Mouse (Mus musculus): ENCODE data around the gene Clec2e. TPM values are rescaled to one million over a fixed set of nuclear protein-coding genes. Genes with fewer than 3 reads are reported as not detected.
"Not testable (repeated sequence)": the region's sequence is repeated elsewhere in the genome, so short reads cannot be mapped to it uniquely, and the experiment has no call there.

The Clec2e gene
- polyA plus RNA-seq, 1 experiment from 2014 or later = not detected

DNA sequence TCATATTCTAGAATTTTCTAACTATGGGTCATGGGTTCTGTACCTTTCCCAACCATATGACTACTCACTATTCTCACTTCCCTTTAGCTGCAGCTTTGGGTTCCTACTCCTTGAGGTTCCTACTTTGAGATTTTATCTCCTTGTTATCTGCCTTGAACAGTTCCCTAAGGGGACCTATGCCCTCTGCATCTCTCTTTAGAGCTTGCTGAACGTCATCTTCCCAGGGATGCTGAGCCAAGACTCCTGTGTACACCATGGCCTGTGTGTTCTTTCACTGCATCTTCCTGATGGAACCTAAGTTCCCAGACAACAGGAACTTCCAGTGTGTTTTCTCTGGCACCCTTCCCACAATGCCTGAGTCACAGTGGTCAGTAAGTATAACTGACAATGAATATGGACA is 2.8 kb downstream of the Clec2e start:
- no peaks in the 10 kb centered on the region for H3K36me3 ChIP-seq
- no peak overlapping the region for H3K4me3 ChIP-seq
- H3K27me3 ChIP-seq (ENCODE audit: low read depth, poor library complexity, severe bottlenecking) = no peaks in the 10 kb centered on the region
- H3K27ac ChIP-seq = no peak overlapping the region
- no peak for DNase-seq (ENCODE audit: low spot score)
- H3K4me1 ChIP-seq = no peaks in the 10 kb centered on the region
- no peaks in the 10 kb centered on the region for H3K9me3 ChIP-seq (replicated peaks)
- 56% methylated on average over 1 of the region's 1 CpGs for WGBS

DNA sequence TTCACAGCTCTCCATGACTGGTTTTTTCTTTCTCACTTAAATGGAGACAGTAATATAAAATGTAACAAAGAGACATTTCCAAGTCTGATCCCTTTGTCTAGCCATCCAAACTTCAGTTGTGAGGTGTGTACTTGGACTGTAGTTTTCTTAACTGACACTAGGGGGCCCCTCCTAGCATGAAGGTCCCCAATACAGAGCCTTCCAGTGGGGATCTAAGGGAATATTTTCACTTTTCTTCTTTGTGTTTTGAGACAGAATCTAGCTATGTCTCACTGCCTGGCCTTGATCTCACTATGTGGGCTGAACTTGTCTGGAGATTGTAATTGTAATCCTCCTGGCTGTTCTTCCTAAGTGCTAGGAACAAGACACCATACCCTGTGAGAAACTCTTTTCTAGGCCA is 5.5 kb downstream of the Clec2e start:
- Histone ChIP-seq H3K27me3 (ENCODE audit: low read depth, poor library complexity, severe bottlenecking) (no peaks in the 10 kb centered on the region), H3K4me1 (no peaks in the 10 kb centered on the region), H3K27ac (no peak overlapping the region), H3K4me3 (no peak overlapping the region), H3K9me3 (replicated peaks) (no peaks in the 10 kb centered on the region), H3K36me3 (no peaks in the 10 kb centered on the region)
- no peak for DNase-seq (ENCODE audit: low spot score)

DNA sequence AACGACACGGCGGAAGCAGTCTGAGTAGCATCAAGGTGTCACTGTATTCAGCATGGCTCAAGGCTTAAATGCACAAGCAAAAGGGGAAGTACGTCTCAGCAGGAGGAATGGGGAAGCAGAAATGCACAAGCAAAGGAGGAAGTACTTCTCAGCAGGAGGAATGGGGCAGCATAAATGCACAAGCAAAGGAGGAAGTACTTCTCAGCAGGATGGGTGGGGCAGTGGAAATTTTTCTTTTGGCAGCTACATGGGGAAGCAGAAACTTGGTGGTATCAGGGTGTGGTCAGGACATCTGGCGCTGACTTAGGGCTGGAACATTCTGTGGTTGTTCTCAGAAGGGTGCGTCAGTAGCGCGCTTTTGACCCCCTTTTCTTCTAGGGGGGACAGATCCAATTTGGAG is 12.1 kb downstream of the Clec2e start:
- not testable (repeated sequence) for H3K4me1 ChIP-seq; H3K9me3 ChIP-seq (replicated peaks); H3K36me3 ChIP-seq; H3K4me3 ChIP-seq; H3K27ac ChIP-seq; H3K27me3 ChIP-seq (ENCODE audit: low read depth, poor library complexity, severe bottlenecking); DNase-seq (ENCODE audit: low spot score)
- WGBS = 96% methylated on average over 8 of the region's 8 CpGs

DNA sequence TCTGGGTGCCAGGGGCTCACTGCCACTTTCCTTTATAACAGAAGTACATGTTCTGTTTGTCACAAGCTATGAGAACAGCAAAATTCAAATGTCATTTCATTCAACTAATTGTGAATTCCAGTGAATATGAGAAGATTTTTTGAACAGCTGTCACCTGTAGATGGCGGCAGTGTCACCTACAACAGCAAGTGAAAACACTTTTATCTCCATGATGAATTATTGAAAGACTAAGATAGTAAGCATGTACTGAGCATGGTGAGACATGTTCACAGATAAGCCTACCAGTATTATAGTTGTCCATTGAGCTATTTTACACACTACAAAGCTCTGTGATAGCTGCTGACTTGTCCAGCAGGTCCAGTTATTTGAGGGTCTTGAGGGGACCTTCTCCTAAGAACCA is 12.6 kb downstream of the Clec2e start:
- no peaks in the 10 kb centered on the region for H3K4me1 ChIP-seq
- 89% methylated on average over 1 of the region's 1 CpGs for WGBS
- no peak overlapping the region for H3K4me3 ChIP-seq
- H3K27me3 ChIP-seq (ENCODE audit: low read depth, poor library complexity, severe bottlenecking) = no peaks in the 10 kb centered on the region
- H3K36me3 ChIP-seq = no peaks in the 10 kb centered on the region
- DNase-seq (ENCODE audit: low spot score) = no peak
- no peak overlapping the region for H3K27ac ChIP-seq
- H3K9me3 ChIP-seq (replicated peaks) = no peaks in the 10 kb centered on the region

DNA sequence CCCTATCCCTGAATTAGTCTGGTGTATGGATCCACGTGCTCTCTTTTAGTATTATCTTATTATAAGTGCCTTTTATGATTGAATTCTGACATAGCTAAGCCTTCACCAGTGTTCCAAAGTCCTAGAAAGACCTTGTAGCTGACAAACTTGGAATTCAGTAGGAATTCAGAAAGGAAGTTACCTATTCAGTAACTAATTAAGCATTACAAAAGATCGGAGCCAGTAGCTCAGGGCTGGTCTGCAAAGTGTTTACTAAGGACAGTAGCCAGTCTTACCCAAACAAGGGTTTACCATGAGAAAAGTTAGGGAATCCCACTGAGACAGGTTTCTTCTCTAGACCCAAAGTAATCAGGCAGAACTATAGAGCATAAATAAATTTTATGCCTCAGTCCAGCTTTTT is 14.7 kb downstream of the Clec2e start:
- 86% methylated on average over 2 of the region's 2 CpGs for WGBS
- not testable (repeated sequence) for H3K4me3 ChIP-seq; H3K4me1 ChIP-seq; H3K27ac ChIP-seq; H3K27me3 ChIP-seq (ENCODE audit: low read depth, poor library complexity, severe bottlenecking); H3K36me3 ChIP-seq; DNase-seq (ENCODE audit: low spot score); H3K9me3 ChIP-seq (replicated peaks)

DNA sequence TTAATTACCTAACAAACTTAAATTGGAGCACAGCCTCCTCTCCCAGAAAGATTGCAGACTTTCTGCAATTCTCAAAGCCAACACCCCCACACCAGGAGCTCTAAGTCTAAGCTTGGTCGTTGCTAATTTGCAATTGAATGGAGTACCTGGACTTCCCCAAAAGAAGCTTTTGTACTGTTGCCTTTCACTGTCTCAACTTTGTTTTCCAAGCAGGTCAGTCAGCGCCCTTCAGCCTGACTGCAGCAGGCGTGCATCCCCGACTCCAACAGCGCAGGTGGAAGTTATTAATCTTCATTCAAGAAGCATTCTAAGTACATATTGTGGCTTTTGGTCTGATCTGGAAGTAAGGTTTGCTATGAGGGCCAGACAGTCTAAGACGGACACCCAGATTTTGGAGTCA is 15.6 kb downstream of the Clec2e start:
- Histone ChIP-seq H3K4me3 (no peak overlapping the region), H3K9me3 (replicated peaks) (no peaks in the 10 kb centered on the region), H3K4me1 (no peaks in the 10 kb centered on the region), H3K27ac (no peak overlapping the region), H3K27me3 (ENCODE audit: low read depth, poor library complexity, severe bottlenecking) (no peaks in the 10 kb centered on the region), H3K36me3 (no peaks in the 10 kb centered on the region)
- no peak for DNase-seq (ENCODE audit: low spot score)
- 91% methylated on average over 6 of the region's 6 CpGs for WGBS

DNA sequence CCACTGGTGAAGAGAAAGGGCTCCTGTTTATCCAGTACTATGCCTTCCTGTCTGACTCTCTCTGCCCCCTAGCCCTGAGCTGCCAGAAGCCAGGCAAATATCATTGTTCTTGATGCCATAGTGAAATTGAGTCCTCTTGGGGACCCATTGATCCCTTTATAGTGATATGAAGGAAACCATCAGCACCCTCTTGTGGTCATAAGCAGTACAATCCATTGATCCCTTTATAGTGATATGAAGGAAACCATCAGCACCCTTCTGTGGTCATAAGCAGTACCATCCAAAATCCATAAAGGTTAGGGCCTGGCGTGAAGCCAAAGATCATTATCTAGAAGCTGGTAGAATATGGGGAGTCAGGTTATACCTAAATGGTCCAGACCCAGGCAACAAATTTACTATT is 33.7 kb downstream of the Clec2e start:
- no peaks in the 10 kb centered on the region for H3K4me1 ChIP-seq
- 88% methylated on average over 1 of the region's 1 CpGs for WGBS

DNA sequence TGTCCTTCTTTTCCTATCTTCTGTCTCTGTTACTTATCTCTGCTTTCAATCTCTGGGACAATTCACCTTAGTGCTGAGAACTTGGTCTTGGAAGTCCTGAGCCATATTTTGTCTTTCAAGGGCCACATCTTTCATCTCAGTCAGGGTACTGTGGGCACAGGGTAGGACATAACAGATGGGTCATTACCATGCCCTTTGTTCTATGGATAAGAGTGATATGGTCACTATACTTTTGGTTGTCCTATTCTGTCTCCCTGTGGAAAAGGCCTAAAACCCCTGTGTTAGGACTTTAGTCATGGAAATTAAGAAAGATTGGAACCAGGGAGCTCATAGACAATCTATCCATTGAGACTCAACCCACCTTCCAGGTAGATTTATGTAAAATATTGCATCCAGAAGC is 34.2 kb downstream of the Clec2e start:
- Histone ChIP-seq H3K36me3 (no peaks in the 10 kb centered on the region), H3K4me3 (no peak overlapping the region), H3K27me3 (ENCODE audit: low read depth, poor library complexity, severe bottlenecking) (no peaks in the 10 kb centered on the region), H3K4me1 (no peaks in the 10 kb centered on the region), H3K27ac (no peak overlapping the region), H3K9me3 (replicated peaks) (no peaks in the 10 kb centered on the region)
- no peak for DNase-seq (ENCODE audit: low spot score)

More for the DNA sequence above, 33.7 kb downstream of the Clec2e start:
- Histone ChIP-seq H3K27ac (no peak overlapping the region), H3K4me3 (no peak overlapping the region), H3K9me3 (replicated peaks) (no peaks in the 10 kb centered on the region), H3K27me3 (ENCODE audit: low read depth, poor library complexity, severe bottlenecking) (no peaks in the 10 kb centered on the region), H3K36me3 (no peaks in the 10 kb centered on the region)
- DNase-seq (ENCODE audit: low spot score) = no peak

DNA sequence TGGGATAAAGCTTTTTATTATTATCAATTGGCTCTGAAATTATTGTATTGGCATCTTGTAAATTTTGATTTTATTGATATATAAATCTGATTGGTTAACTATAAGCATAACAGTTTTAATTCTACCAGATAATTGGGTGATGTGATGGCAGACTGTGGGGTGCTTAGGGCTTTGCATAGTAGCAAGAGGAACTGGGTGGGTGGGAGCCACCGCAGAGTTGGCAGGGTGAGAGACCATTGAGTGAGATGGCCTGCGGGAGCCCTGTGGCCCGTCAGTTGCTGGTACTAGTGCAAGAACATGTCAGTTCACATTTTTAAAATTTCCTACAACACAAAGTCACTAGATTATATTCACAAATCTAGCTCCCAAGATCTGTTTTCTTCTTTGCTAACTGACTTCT is 34.9 kb downstream of the Clec2e start:
- H3K4me3 ChIP-seq = no peak overlapping the region
- 90% methylated on average over 3 of the region's 3 CpGs for WGBS
- H3K36me3 ChIP-seq = no peaks in the 10 kb centered on the region
- H3K27ac ChIP-seq = no peak overlapping the region
- H3K4me1 ChIP-seq = no peaks in the 10 kb centered on the region
- H3K9me3 ChIP-seq (replicated peaks) = no peaks in the 10 kb centered on the region
- DNase-seq (ENCODE audit: low spot score) = no peak
- no peaks in the 10 kb centered on the region for H3K27me3 ChIP-seq (ENCODE audit: low read depth, poor library complexity, severe bottlenecking)

DNA sequence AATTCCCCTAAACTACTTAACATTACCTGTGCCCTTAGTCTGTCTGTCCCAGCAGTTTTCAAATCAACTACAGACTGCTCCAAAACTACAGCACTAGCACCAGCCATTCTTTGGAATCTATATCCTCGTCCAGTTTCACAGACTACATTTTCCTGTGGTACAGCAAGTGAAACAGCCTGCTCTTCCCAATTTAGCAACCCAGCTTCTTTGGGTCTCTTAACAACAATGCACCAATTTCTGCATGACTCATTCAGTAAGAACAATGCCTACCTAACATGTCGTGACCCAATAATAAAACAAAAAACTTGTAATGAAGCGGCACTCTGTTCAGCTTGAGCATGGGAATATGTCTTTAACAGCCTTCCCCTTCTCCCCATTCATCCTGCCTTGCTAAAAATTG is 35.3 kb downstream of the Clec2e start:
- H3K27me3 ChIP-seq (ENCODE audit: low read depth, poor library complexity, severe bottlenecking) = no peaks in the 10 kb centered on the region
- H3K9me3 ChIP-seq (replicated peaks) = no peaks in the 10 kb centered on the region
- no peak overlapping the region for H3K27ac ChIP-seq
- no peak for DNase-seq (ENCODE audit: low spot score)
- H3K36me3 ChIP-seq = no peaks in the 10 kb centered on the region
- 89% methylated on average over 3 of the region's 3 CpGs for WGBS
- H3K4me3 ChIP-seq = no peak overlapping the region
- no peaks in the 10 kb centered on the region for H3K4me1 ChIP-seq

DNA sequence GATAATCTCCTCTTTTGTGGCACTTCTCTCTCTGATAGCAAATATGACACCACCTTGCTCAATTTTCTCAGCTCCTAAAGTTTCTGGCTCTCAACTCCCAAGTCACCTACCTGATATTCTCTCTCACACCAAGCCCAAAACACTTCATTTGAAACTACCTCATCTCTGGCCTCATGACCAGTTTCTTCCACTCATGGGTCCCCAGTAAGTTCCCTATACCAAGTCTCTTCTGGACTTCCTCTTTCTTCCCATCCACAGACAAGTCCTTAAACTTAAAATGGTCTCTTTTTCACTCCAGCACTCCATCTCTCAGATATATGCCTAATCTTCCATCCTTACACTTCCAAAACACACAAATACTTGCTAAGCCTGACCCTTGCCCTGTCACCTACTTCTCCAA is 42.7 kb downstream of the Clec2e start:
- H3K27ac ChIP-seq = no peak overlapping the region
- H3K4me1 ChIP-seq = no peaks in the 10 kb centered on the region
- no peak for DNase-seq (ENCODE audit: low spot score)
- H3K27me3 ChIP-seq (ENCODE audit: low read depth, poor library complexity, severe bottlenecking) = no peaks in the 10 kb centered on the region
- H3K36me3 ChIP-seq = no peaks in the 10 kb centered on the region
- H3K9me3 ChIP-seq (replicated peaks) = no peaks in the 10 kb centered on the region
- H3K4me3 ChIP-seq = no peak overlapping the region

DNA sequence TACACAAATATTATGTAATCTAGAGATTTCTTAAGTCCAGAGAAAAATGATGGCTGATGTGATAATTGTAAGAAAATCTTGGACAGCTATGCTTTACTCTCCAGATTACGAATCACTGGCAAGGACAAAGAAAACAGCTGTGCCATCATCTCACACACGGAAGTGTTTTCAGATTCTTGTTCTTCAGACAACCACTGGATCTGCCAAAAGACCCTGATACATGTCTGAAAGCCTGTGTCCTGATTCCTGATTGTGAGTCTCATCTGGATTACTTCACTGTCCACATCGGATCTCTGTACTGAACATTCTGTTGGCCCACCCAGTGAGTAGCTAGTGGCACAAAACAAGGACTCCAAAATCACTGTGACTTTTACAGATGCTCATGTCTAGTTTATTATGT is 44.5 kb downstream of the Clec2e start:
- Histone ChIP-seq H3K27me3 (ENCODE audit: low read depth, poor library complexity, severe bottlenecking) (no peaks in the 10 kb centered on the region), H3K27ac (no peak overlapping the region), H3K4me3 (no peak overlapping the region), H3K36me3 (no peaks in the 10 kb centered on the region), H3K9me3 (replicated peaks) (no peaks in the 10 kb centered on the region), H3K4me1 (no peaks in the 10 kb centered on the region)
- 81% methylated on average over 3 of the region's 3 CpGs for WGBS
- no peak for DNase-seq (ENCODE audit: low spot score)

DNA sequence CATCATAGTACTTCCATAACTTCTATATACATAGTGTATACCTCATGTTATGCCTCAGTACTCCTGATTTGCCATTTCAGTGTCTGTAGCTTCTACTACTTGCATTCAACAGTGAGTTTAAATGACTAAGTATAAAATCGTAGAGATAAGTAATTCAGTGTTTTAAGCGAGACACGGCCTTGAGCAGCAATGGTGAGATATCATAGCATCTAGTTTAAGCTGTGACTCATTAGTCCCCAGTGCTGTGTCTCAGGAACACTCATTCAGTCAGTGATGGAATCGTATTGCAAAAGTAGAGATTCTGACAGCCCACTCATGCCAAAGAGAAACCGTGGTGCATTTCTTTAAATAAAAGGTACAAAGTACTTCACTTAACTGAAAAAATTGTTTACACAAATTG is 49.0 kb downstream of the Clec2e start:
- Histone ChIP-seq H3K27ac (no peak overlapping the region), H3K36me3 (no peaks in the 10 kb centered on the region), H3K4me1 (peaks cover 5% of the 10 kb centered on the region; the same call in 1 of the 2 replicates), H3K27me3 (ENCODE audit: low read depth, poor library complexity, severe bottlenecking) (no peaks in the 10 kb centered on the region), H3K4me3 (no peak overlapping the region), H3K9me3 (replicated peaks) (no peaks in the 10 kb centered on the region)
- DNase-seq (ENCODE audit: low spot score) = no peak
- 88% methylated on average over 5 of the region's 5 CpGs for WGBS

DNA sequence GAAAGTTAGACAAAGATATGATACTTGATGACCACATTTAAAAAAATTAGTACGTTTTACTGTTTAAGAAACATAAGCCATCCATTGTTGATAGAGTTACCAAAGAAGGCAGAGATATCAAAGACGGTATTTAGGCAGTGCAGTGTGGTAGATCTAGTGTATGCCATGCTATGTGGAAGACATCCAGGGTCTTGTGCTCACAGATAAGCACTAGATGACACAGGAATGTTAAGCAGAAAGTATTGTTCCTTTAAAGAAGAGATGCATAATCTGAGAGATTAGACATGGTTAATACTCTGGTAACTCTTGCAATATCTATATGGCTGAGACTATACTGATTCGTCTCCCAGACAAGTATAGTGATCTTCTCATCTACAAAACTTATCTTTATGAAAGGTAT is 49.6 kb downstream of the Clec2e start:
- Histone ChIP-seq H3K36me3 (no peaks in the 10 kb centered on the region), H3K9me3 (replicated peaks) (no peaks in the 10 kb centered on the region), H3K27me3 (ENCODE audit: low read depth, poor library complexity, severe bottlenecking) (no peaks in the 10 kb centered on the region), H3K4me1 (peaks cover 5% of the 10 kb centered on the region; the same call in 1 of the 2 replicates), H3K27ac (no peak overlapping the region), H3K4me3 (no peak overlapping the region)
- WGBS = 84% methylated on average over 3 of the region's 3 CpGs
- no peak for DNase-seq (ENCODE audit: low spot score)
